Mouse (Mus musculus) MEL (cell line): Measurements from ENCODE around the gene Wdpcp. TPM values are rescaled to one million over a fixed set of nuclear protein-coding genes. Genes with fewer than 3 reads are reported as not detected.

Source experiments
- DNase-seq: peaks from one replicate; pipeline ENCODE4 v3.0.0; 2011; ENCODE audit warnings: low read depth, low spot score
- H3K27ac ChIP-seq: 2 replicates; pipeline ENCODE4 v1.5.1; 2012; ENCODE audit warnings: low read depth, mild to moderate bottlenecking, control low read depth, low read length, moderate library complexity; ENCODE audit not compliant: control insufficient read depth
- H3K27me3 ChIP-seq, 2 experiments: fragments of 150-350 bp in 1 of 2; sonication (generic) in 1 of 2; 2 replicates each; pipeline ENCODE4 v1.6.1; 2012; ENCODE audit warnings: low read length in 2 of 2, mild to moderate bottlenecking in 2 of 2, improper control_type of control experiment in 1 of 2, moderate library complexity in 1 of 2; ENCODE audit not compliant: insufficient read depth in 2 of 2, control insufficient read depth in 1 of 2
- H3K36me3 ChIP-seq, 2 experiments: 2 replicates each; pipeline ENCODE4 v1.6.1; 2012 to 2014; ENCODE audit warnings: low read length in 2 of 2, improper control_type of control experiment in 1 of 2, inconsistent platforms in 1 of 2, mild to moderate bottlenecking in 1 of 2; ENCODE audit not compliant: insufficient read depth in 2 of 2, control insufficient read depth in 1 of 2
- H3K4me1 ChIP-seq, 2 experiments: fragments of 150-350 bp in 1 of 2; sonication (generic) in 1 of 2; 2 replicates each; pipeline ENCODE4 v1.6.1; 2012; ENCODE audit warnings: low read length in 2 of 2, improper control_type of control experiment in 1 of 2, mild to moderate bottlenecking in 1 of 2; ENCODE audit not compliant: insufficient read depth in 2 of 2, control insufficient read depth in 1 of 2
- H3K4me3 ChIP-seq, 2 experiments: fragments of 150-350 bp in 1 of 2; sonication (generic) in 1 of 2; 2 replicates each; pipeline ENCODE4 v1.5.1; 2012; ENCODE audit warnings: low read depth in 2 of 2, low read length in 2 of 2, mild to moderate bottlenecking in 2 of 2, moderate library complexity in 2 of 2, control low read depth in 1 of 2, improper control_type of control experiment in 1 of 2; ENCODE audit not compliant: control insufficient read depth in 1 of 2, insufficient read depth in 1 of 2
- H3K79me2 ChIP-seq: 2 replicates; pipeline ENCODE4 v1.6.1; 2012; ENCODE audit warnings: mild to moderate bottlenecking, low read length, moderate library complexity; ENCODE audit not compliant: control insufficient read depth, poor library complexity, insufficient read depth
- H3K9ac ChIP-seq: 2 replicates; pipeline ENCODE4 v1.6.1; 2012; ENCODE audit warnings: low read depth, mild to moderate bottlenecking, control low read depth, low read length, moderate library complexity; ENCODE audit not compliant: control insufficient read depth, poor library complexity, severe bottlenecking
- H3K9me3 ChIP-seq: fragments of 150-350 bp; sonication (generic); replicated peaks from 2 replicates; pipeline ENCODE4 v1.6.1; 2012; ENCODE audit warnings: mild to moderate bottlenecking, low read length, improper control_type of control experiment, moderate library complexity; ENCODE audit not compliant: insufficient read depth
- E2F4 ChIP-seq: IDR thresholded peaks from 2 replicates; pipeline ENCODE4 v1.6.1; 2011; ENCODE audit warnings: low read depth, low read length, improper control_type of control experiment, borderline replicate concordance
- EP300 ChIP-seq, 2 experiments: IDR thresholded peaks; 2 replicates each; pipeline ENCODE4 v1.6.1; 2011; ENCODE audit warnings: improper control_type of control experiment in 2 of 2, low read length in 2 of 2, low read depth in 1 of 2, mild to moderate bottlenecking in 1 of 2
- GATA1 ChIP-seq: IDR thresholded peaks from 2 replicates; pipeline ENCODE4 v1.6.1; 2011; ENCODE audit warnings: low read depth, low read length, improper control_type of control experiment
- MAX ChIP-seq: IDR thresholded peaks from 2 replicates; pipeline ENCODE4 v1.6.1; 2011; ENCODE audit warnings: low read length, improper control_type of control experiment
- MEF2A ChIP-seq: IDR thresholded peaks from 2 replicates; pipeline ENCODE4 v1.6.1; 2014; ENCODE audit warnings: low read depth, mild to moderate bottlenecking, inconsistent platforms, low read length, improper control_type of control experiment; ENCODE audit not compliant: poor library complexity, insufficient replicate concordance, severe bottlenecking; ENCODE audit errors: extremely low read depth
- MYC ChIP-seq: IDR thresholded peaks from 2 replicates; pipeline ENCODE4 v1.6.1; 2011; ENCODE audit warnings: low read depth, mild to moderate bottlenecking, low read length, improper control_type of control experiment, moderate library complexity
- NRF1 ChIP-seq: IDR thresholded peaks from 2 replicates; pipeline ENCODE4 v1.6.1; 2014; ENCODE audit warnings: low read depth, mild to moderate bottlenecking, inconsistent platforms, low read length, improper control_type of control experiment, moderate library complexity; ENCODE audit not compliant: poor library complexity, insufficient read depth, severe bottlenecking
- POLR2A ChIP-seq, 2 experiments: IDR thresholded peaks; 2 replicates each; pipeline ENCODE4 v1.6.1; 2011 to 2012; ENCODE audit warnings: low read length in 2 of 2, mild to moderate bottlenecking in 2 of 2, control low read depth in 1 of 2, improper control_type of control experiment in 1 of 2, low read depth in 1 of 2, moderate library complexity in 1 of 2; ENCODE audit not compliant: control insufficient read depth in 1 of 2, insufficient read depth in 1 of 2, poor library complexity in 1 of 2
- RAD21 ChIP-seq: IDR thresholded peaks from 2 replicates; pipeline ENCODE4 v1.6.1; 2011; ENCODE audit warnings: mild to moderate bottlenecking, low read depth, low read length, improper control_type of control experiment
- TAL1 ChIP-seq: IDR thresholded peaks from 2 replicates; pipeline ENCODE4 v1.6.1; 2012; ENCODE audit warnings: mild to moderate bottlenecking, inconsistent platforms, low read length, moderate library complexity, mixed read lengths
- TBP ChIP-seq: IDR thresholded peaks from 2 replicates; pipeline ENCODE4 v1.8.0; 2011; ENCODE audit warnings: low read depth, low read length, improper control_type of control experiment
- TCF12 ChIP-seq: IDR thresholded peaks from 2 replicates; pipeline ENCODE4 v1.6.1; 2014; ENCODE audit warnings: low read depth, mild to moderate bottlenecking, inconsistent platforms, low read length, improper control_type of control experiment, moderate library complexity
- USF2 ChIP-seq, 2 experiments: IDR thresholded peaks; 2 replicates each; pipeline ENCODE4 v1.6.1; 2011 to 2012; ENCODE audit warnings: improper control_type of control experiment in 2 of 2, low read length in 2 of 2, borderline replicate concordance in 1 of 2, inconsistent platforms in 1 of 2, low read depth in 1 of 2, mild to moderate bottlenecking in 1 of 2; ENCODE audit not compliant: insufficient read depth in 1 of 2
- ZMIZ1 ChIP-seq: IDR thresholded peaks from 2 replicates; pipeline ENCODE4 v1.6.1; 2012; ENCODE audit warnings: low read depth, mild to moderate bottlenecking, inconsistent platforms, low read length, improper control_type of control experiment, moderate library complexity
- ZNF384 ChIP-seq: IDR thresholded peaks from 2 replicates; pipeline ENCODE4 v1.6.1; 2012; ENCODE audit warnings: low read depth, mild to moderate bottlenecking, inconsistent platforms, low read length, improper control_type of control experiment
- polyA plus RNA-seq, 2 experiments: library from polyadenylated mRNA; stranded (reverse) in 1 of 2; unstranded in 1 of 2; fragments of >175 nt in 1 of 2; fragments of >200 nt in 1 of 2; gene quantifications; 2 replicates each; pipeline versions ENCODE4 v1.2.1 to v1.2.4; 2012; ENCODE audit warnings: low replicate concordance in 2 of 2, low read depth in 1 of 2; ENCODE audit not compliant: insufficient read length in 2 of 2, insufficient read depth in 1 of 2, missing spikeins in 1 of 2
- total RNA-seq: library from RNA; depleted of rRNA; stranded (reverse); fragments of 300-350 nt; gene quantifications from 2 replicates; pipeline ENCODE4 v1.2.3, GENCODE M21; 2012

Gene Wdpcp
- total and polyA plus RNA-seq, 3 experiments: 0.81 to 1.3 TPM; not detected in 1

DNA sequence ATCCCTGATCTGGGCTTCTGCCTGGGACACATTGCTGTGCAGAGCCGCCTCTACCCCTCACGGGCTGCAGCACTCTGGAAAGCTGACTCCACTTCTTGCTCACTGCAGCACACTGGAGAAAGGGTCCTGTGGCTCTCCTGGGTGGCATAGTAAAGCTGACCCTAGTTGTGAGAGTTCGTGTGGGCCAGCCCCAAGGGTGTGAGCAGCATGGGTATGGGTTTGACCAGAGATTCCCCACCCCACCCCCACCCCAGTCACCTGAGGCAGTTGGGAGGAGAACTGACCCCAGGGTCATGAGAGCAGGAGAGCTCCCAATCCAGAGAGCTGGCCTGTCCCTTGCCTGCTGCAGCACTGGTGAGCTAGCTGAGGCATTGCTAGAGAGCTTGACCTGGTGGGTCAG is 296.6 kb downstream of the Wdpcp start:
- Histone ChIP-seq H3K9me3 (no peaks in the 10 kb centered on the region), H3K79me2 (no peaks in the 10 kb centered on the region), H3K4me1 (no peaks in the 10 kb centered on the region), H3K27ac (no peak overlapping the region), H3K36me3 (no peaks in the 10 kb centered on the region), H3K9ac (no peak overlapping the region), H3K4me3 (no peak overlapping the region), H3K27me3 (no peaks in the 10 kb centered on the region)
- DNase-seq: no peak
- TF ChIP-seq MEF2A (no peak), MAX (no peak), E2F4 (no peak)
- TF ChIP-seq, all 39 proteins: peak for 0

DNA sequence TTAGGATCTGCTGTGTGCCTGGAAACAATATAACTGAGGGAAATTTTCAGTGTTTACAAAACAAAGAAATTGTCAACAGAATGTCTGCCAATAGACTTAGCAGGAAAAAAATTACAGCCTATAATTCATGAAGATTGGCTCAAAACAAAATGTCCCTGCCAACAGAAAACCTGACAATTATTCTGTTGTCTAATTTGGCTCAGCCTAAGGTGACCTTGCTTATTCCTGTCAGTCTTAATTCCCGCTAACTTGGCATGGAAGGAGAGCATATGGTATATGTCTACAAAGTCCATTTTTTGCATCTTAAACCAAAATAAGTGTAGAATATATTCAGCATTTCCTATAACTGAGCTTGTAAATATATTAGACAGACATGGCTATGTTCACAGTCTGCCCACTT is 298.8 kb downstream of the Wdpcp start:
- Histone ChIP-seq H3K79me2 (no peaks in the 10 kb centered on the region), H3K27me3 (no peaks in the 10 kb centered on the region), H3K4me3 (no peak overlapping the region), H3K27ac (no peak overlapping the region), H3K4me1 (no peaks in the 10 kb centered on the region), H3K36me3 (no peaks in the 10 kb centered on the region), H3K9me3 (no peaks in the 10 kb centered on the region), H3K9ac (no peak overlapping the region)
- DNase-seq: no peak
- TF ChIP-seq EP300 (IDR thresholded peaks at IDR 0.05; ENCODE audit: low read depth in 1 of 2, low read length in 2 of 2) (no peak), MYC (no peak), POLR2A (IDR thresholded peaks at IDR 0.05; ENCODE audit: control insufficient read depth in 1 of 2, insufficient read depth in 1 of 2, low read depth in 1 of 2, low read length in 2 of 2, poor library complexity in 1 of 2) (no peak), TAL1 (no peak), RAD21 (no peak), ZNF384 (no peak)

DNA sequence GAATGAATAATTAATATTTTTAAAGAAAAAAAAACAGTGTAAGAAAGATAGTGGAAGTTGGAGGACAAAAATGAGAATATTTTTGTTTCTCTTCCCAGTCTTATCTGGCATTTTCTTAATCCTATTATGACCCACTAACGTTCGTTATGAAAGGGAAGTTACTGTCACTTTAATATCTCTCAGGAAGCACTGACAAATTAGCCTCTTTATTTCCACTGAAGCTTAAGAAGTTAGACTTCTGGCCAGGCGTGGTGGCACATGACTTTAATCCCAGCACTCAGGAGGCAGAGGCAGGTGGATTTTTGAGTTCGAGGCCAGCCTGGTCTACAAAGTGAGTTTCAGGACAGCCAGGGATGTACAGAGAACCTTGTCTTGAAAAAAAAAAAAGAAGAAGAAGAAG is 299.7 kb downstream of the Wdpcp start:
- H3K9me3 ChIP-seq: no peaks in the 10 kb centered on the region
- H3K4me1 ChIP-seq: no peaks in the 10 kb centered on the region
- no peaks in the 10 kb centered on the region for H3K36me3 ChIP-seq
- TF ChIP-seq RAD21: no peak
- TF ChIP-seq MYC: no peak
- TF ChIP-seq TCF12: no peak
- TF ChIP-seq USF2 (IDR thresholded peaks at IDR 0.05; ENCODE audit: borderline replicate concordance in 1 of 2, insufficient read depth in 1 of 2, low read depth in 1 of 2, low read length in 2 of 2): no peak
- no peak for TF ChIP-seq NRF1
- TF ChIP-seq TBP: peak; percentile 94
- TF ChIP-seq EP300 (IDR thresholded peaks at IDR 0.05; ENCODE audit: low read depth in 1 of 2, low read length in 2 of 2): peak; percentile 32 to 49; a peak in 2 of 4 replicates
- no peak for TF ChIP-seq ZMIZ1
- TF ChIP-seq GATA1: no peak
- no peak for TF ChIP-seq MAX
- H3K27me3 ChIP-seq: no peaks in the 10 kb centered on the region
- no peak overlapping the region for H3K27ac ChIP-seq
- DNase-seq: peak; percentile 60
- H3K4me3 ChIP-seq: no peak overlapping the region
- H3K79me2 ChIP-seq: no peaks in the 10 kb centered on the region
- H3K9ac ChIP-seq: no peak overlapping the region
